Mouse (Mus musculus) gastrocnemius, postnatal 36 days (tissue): ENCODE measurements at regions not wholly inside any gene's neighbourhood (a gene's known extent, or its start where the extent isn't known, plus 50 kb on each side); places are given as distances from the start of the nearest gene placed in this dataset.

Experiments
- DNase-seq, 2 experiments: peaks; one replicate each; pipeline ENCODE4 v3.0.0; 2022
- intact Hi-C: fragments of 180-260 bp; cut with DNase I; formaldehyde crosslinking; loops from one replicate; pipeline ENCODE4 v1.15.1; 2025

DNA sequence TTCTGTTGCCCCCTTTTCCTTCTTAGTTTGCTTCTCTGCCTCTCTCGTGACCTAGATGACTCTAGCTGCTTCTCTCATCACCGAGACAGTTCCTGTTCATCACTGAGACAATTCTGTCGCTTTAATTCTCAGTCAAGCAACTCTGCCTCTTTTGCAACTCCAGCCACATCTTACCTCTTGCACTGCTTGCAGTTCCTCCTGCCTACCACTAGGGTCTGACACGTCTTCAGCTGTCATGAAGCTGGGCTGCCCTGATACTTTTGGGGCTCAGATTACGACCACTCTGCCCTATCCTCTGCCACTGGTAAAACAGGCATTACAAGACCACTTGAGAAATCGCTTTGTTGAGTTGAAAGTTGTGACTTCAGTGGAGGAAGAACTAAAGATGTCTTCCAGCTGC lies 216.9 kb upstream of the Fam98a start:
- intact Hi-C loops = no loop called here
- no peak for DNase-seq

- intact Hi-C loops = no loop called here
Measured at GRCm38 (mm10) chr17:75763391-75763790, 211.6 kb upstream of the Fam98a start.

DNA sequence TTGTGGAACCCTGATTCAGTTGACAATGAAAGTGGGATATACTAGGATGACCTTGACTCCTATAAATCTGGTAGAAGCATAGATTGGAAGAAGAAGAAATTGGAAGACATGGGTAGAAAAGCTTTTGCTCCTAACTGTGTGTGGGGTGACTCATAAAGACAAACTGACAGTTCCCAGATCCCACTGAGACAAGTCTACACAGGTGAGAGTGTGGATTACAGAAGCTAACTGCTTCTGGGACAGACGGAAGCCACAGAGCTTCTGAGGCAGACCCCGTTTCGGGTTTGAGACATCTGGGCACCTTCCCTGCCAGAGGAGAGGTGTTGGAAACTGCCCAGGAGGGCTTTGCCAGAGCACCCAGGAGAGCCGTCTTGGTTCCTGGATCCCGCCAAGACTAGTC lies 204.7 kb upstream of the Fam98a start:
- DNase-seq = no peak
- intact Hi-C loops = no loop called here

More at GRCm38 (mm10) chr17:75763391-75763790, 211.6 kb upstream of the Fam98a start:
- no peak for DNase-seq

DNA sequence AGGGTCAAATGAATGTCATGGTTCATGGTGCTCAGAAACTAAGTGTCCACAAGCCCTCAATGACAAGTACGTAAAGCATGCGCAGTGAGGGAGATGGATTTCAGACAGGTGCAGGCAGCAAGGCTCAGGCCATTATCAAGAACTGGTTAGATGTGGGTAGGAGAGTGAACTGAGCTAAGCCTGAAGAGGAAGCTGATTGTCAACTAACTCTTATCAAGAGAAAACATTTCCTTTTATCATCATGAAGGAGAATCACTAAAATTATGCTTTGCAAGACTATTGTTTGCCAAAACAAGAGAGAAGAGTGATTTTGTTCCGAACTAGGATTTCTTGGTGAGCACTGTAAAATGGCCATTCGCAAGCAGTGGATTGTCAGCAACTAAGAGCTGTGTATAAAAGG lies 164.7 kb upstream of the Fam98a start:
- no peak for DNase-seq
- intact Hi-C loops = no loop called here

- intact Hi-C loops = no loop called here
- DNase-seq = no peak
Measured at GRCm38 (mm10) chr17:75714578-75714977, 162.8 kb upstream of the Fam98a start.

DNA sequence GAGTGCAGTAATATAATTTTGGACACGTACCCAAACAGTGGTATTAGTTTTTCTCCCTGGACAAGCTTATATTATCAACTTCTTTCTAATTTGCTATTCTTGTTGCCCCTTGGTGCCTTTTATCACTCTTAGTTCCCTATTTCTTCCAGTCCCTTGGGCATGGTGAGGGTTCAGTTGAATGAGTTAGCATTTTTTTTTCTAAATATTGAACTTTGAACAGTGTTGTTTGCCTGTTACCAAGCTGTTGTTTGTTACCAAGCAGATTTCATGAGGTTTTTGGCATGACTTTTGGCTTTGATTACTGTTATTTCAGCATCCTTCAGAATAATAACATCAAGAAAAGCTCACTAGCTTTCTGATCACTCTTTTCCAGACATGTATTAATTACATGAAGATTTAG lies 162.3 kb upstream of the Fam98a start:
- intact Hi-C loops = no loop called here
- DNase-seq = no peak

DNA sequence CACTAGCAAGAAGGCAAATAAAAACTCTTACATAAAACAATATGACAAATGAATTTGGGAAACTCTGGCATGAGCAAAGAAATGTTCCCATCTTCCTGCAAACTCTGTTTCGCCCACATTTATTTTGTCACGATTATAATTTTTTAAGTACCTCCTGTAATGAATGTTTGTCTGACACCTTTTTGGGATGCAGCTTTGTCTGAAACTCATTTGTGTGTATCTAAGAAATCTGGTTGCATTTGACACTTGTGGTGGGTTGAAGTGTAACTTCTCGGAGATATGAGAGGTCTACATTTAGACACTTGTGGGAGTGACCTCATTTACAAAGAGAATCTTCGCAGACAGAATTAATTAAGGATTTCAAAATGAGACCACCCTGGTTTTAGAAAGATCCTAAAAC lies 155.9 kb upstream of the Fam98a start:
- intact Hi-C loops = no loop called here
- DNase-seq = no peak

- DNase-seq = no peak
- intact Hi-C loops = no loop called here
Measured at GRCm38 (mm10) chr17:75705357-75705756, 153.6 kb upstream of the Fam98a start.

DNA sequence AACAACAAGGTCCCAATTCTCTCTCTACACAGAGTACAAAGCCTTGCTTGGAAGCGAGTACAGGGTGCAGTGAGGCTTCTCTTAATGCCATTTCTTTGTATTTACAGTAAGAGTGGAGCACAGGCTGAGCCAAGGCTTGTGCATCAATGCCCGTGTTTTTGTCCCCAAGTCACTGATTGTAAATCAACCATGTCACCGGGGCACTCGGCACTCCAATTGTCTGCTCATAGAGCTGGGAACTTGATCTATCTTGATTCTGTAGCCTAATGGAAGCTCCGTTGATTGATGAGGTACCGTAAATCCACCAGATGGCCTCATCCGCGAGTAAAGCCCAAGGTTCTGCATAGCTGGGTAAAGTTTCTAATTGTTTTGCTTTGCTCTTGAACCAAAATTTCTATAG lies 152.1 kb upstream of the Fam98a start:
- DNase-seq = no peak
- intact Hi-C loops = no loop called here

DNA sequence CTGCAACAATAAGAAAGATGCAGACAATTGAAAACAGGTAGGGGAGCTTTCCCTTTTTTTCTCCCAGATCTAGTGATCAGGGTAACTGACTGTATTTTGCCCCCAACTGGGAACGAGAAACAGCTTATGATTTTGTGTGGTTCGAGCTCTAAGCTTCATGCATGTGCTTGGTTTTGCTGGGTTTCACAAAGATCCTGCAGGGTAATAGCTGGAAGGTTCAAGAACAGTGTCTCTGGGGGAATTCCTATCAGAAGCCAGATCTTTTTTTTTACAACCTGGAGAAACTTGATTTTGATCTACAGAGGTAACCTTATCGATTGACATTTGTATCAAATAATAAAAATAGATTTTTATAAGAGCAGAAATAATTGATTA lies 145.0 kb upstream of the Fam98a start:
- intact Hi-C loops = no loop called here
- DNase-seq = no peak

- no peak for DNase-seq
- intact Hi-C loops = no loop called here
Measured at GRCm38 (mm10) chr17:75696103-75696728, 144.5 kb upstream of the Fam98a start.

- DNase-seq = no peak
- intact Hi-C loops = no loop called here
Measured at GRCm38 (mm10) chr17:75685927-75686326, 134.2 kb upstream of the Fam98a start.

DNA sequence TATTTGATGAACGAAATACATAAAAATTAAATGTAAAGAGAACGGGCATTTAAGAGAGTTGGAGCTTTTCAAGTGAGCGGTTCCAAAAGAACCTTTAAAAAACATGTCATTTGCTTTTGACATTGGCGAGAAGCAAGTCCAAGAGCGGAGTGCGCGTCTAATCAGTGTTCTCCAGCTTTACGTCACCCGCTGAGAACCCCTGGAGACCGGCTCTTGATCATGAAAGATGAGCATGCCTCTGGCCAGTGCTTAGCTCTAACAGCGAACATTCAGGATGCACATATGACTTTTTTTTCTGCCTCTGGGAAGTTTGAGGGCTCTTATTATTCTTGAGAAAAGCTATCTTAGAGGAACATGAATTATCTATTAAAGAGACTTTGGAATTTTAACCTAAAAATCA lies 95.2 kb upstream of the Fam98a start:
- intact Hi-C loops = no loop called here
- no peak for DNase-seq

GRCm38 (mm10) chr17:75644698-75645097 lies 93.0 kb upstream of the Fam98a start:
- intact Hi-C loops = no loop called here
- no peak for DNase-seq

DNA sequence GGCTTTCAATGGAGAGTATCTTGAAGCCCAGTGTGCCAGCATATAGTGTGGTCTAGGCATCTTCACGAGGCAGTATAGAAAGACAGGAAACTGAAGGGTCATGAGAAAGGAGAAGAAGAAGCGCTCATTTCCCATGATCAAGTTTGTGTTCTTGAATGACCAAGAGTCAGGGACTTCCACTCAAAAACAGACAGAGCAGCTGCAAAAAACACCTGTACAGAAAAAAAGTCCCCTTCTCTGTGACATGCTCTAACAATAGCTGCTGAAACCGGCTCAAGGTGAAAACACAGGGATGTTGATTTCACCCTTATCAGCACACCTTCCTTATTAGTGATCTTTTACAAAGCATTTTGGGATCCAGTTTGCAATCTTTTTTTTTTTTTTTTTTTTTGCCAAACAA lies 90.6 kb upstream of the Fam98a start:
- no peak for DNase-seq
- intact Hi-C loops = no loop called here

- intact Hi-C loops = no loop called here
- DNase-seq = no peak
Measured at GRCm38 (mm10) chr17:75641010-75641498, 89.3 kb upstream of the Fam98a start.

DNA sequence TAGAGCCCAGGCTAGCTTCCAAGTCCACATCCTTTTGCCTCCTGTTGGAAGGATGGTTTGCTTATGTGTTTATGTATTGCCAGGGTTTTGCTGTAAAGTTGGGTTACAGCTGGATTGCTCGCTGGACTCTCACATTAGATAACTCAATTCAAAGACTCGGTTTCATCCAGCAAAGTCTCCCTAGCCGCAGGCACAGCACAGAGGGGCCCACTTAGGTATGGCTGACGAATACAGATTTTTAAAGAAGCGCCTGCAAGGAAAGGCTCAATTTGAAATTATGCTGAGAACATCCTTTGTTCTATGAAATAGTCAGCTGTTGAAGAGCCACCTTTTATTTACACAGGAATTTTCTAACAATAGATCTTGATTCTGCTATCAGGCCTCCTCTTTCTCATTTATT lies 88.8 kb upstream of the Fam98a start:
- intact Hi-C loops = no loop called here
- DNase-seq = no peak

DNA sequence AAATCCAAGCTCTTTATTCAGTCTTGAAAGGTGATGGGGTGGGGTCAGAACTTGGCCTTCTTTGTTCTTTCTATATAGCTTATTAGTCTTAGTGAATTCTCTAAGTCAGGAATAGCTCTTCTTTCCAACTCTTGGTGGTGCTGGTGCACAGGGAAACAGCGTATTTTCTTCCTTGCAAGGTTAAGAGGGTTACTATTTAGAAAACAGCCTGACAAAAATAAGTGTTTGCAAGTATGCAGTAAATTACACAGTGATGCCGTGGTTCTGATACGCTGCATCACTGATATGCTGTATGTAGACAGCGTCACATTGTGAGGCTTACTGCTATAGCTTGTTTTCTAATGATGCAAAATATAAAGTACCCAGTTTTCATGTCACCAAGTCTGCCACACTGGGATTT lies 78.1 kb upstream of the Fam98a start:
- DNase-seq = no peak
- intact Hi-C loops = no loop called here

- DNase-seq = no peak
- intact Hi-C loops = no loop called here
Measured at GRCm38 (mm10) chr17:75619472-75619871, 67.7 kb upstream of the Fam98a start.

DNA sequence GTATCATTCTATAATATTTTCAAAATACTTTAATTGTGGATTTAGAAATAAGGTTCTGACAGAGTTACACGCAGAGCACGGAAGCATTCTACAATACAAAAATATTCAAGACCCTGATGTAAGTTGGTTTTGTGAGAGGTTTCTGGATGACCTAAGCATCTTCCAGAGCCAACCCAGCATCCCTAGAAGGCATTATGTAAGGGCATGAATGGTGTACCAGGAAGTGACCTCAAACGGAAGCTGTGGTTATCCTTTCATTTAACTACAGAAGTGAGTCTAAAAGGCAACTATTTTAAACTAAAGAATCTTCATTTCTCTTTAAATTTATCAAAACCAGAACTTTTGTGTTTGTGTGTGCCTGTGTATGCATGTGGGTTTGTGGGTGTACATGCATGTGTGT lies 66.8 kb upstream of the Fam98a start:
- intact Hi-C loops = no loop called here
- no peak for DNase-seq

- intact Hi-C loops = no loop called here
- DNase-seq = no peak
Measured at GRCm38 (mm10) chr17:75617280-75617679, 65.5 kb upstream of the Fam98a start.

DNA sequence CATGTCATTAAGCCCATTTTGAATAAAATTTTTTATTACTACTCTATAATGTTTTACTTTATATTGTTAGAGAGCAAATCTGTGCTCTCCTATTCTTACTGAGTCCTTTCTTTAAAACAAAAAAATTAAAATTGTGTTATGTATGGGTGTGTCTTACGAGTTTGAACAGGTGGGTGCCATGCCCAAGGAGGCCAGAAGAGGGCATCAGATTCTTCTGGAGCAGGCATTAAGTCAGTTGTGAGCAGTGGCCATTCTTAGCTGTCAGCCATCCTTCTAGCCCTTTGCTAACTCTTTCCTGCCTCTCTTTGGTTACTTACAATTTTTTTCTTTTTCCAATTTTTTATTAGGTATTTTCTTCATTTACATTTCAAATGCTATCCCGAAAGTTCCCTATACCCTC lies 63.6 kb upstream of the Fam98a start:
- DNase-seq = no peak
- intact Hi-C loops = no loop called here

GRCm38 (mm10) chr17:75603417-75604086 lies 51.8 kb upstream of the Fam98a start:
- no peak for DNase-seq
- intact Hi-C loops = no loop called here
